Mouse (Mus musculus) stomach, postnatal 0 days (tissue): ENCODE results near the gene Trim44. TPM values are rescaled to one million over a fixed set of nuclear protein-coding genes. Genes with fewer than 3 reads are reported as not detected.

Source experiments
- ATAC-seq: fragments of 200-750 bp; cut with Nextera tagmentation; 2 replicates; pipeline ENCODE4 v1.8.0; 2017; ENCODE audit not compliant: low FRiP score, low TSS enrichment
- DNase-seq: peaks from one replicate; pipeline ENCODE4 v3.0.0-alpha.2; 2016; ENCODE audit warnings: low spot score
- H3K27ac ChIP-seq: fragments of 300-500 bp; sonication (generic); replicated peaks from 2 replicates; pipeline ENCODE4 v1.5.1; 2014; ENCODE audit warnings: mild to moderate bottlenecking, control low read depth
- H3K27me3 ChIP-seq: fragments of 300-500 bp; sonication (generic); 2 replicates; pipeline ENCODE4 v1.6.1; 2014; ENCODE audit warnings: low read length; ENCODE audit not compliant: control insufficient read depth, insufficient read depth
- H3K36me3 ChIP-seq: fragments of 300-500 bp; sonication (generic); 2 replicates; pipeline ENCODE4 v1.6.1; 2014; ENCODE audit warnings: low read length, mixed read lengths; ENCODE audit not compliant: control insufficient read depth, insufficient read depth
- H3K4me1 ChIP-seq: fragments of 300-500 bp; sonication (generic); replicated peaks from 2 replicates; pipeline ENCODE4 v1.6.1; 2014; ENCODE audit warnings: antibody characterized with exemption; ENCODE audit not compliant: control insufficient read depth, insufficient read depth
- H3K4me2 ChIP-seq: fragments of 300-500 bp; sonication (generic); replicated peaks from 2 replicates; pipeline ENCODE4 v1.6.1; 2014; ENCODE audit warnings: low read depth, mild to moderate bottlenecking, control low read depth, moderate library complexity
- H3K4me3 ChIP-seq: fragments of 300-500 bp; sonication (generic); 2 replicates; pipeline ENCODE4 v1.5.1; 2014; ENCODE audit warnings: low read depth, low read length, control low read depth
- H3K9ac ChIP-seq: fragments of 300-500 bp; sonication (generic); 2 replicates; pipeline ENCODE4 v1.6.1; 2014; ENCODE audit warnings: mild to moderate bottlenecking, low read length, control low read depth, mixed read lengths
- H3K9me3 ChIP-seq: fragments of 300-500 bp; sonication (generic); 2 replicates; pipeline ENCODE4 v1.6.1; 2016; ENCODE audit warnings: low read length; ENCODE audit not compliant: control insufficient read depth
- CTCF ChIP-seq: IDR thresholded peaks from 2 replicates; pipeline ENCODE4 v1.5.1; 2016; ENCODE audit warnings: antibody characterized with exemption, low read depth, mild to moderate bottlenecking, moderate library complexity
- EP300 ChIP-seq: optimal IDR thresholded peaks from 2 replicates; pipeline ENCODE3; 2016; ENCODE audit warnings: antibody characterized with exemption
- WGBS: fragments of 180-500 bp; shearing (Covaris S2); extraction: QIAGEN DNeasy Blood & Tissue Kit; methylation state at CpG from one replicate; pipeline ENCODE4 v1.1.7; 2014; 5-methylcytosine and 5-hydroxymethylcytosine counted together
- polyA plus RNA-seq: library from polyadenylated mRNA; unstranded; fragments of >200 nt; fragmentation: Nextera tagmentation; extraction: Ambion mirVana; gene quantifications from 2 replicates; pipeline ENCODE4 v1.2.1, GENCODE M21; 2015

Trim44 gene
- polyA plus RNA-seq, 1 experiment from 2014 or later: 10.1 TPM

DNA sequence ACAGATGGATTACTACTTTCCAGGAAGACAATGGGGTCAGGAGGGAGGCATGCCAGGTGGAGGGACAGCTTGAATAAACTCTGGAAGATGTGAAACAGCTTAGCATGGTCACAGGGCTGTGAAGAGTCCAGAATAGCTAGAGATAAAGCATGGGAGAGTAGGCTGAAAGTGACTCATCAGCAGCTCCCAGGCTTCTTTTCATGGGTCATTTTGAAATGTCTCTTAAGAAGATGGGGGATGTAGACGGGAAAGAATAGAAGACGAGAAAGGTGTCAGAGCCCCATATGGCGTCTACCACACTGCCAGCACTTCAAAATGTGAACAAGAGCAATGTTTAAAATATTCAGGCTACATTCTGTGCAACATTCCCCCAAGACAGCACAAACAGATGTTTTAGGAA is 91.1 kb downstream of the Trim44 start:
- TF ChIP-seq EP300 (no peak), CTCF (no peak)
- H3K9me3 ChIP-seq: no peaks in the 10 kb centered on the region
- no peaks in the 10 kb centered on the region for H3K36me3 ChIP-seq
- DNase-seq (no peak), ATAC-seq (no peak)
- 71% methylated on average over 3 of the region's 3 CpGs for whole genome bisulfite sequencing
- no peak overlapping the region for H3K9ac ChIP-seq
- H3K27ac ChIP-seq: no peak overlapping the region
- no peaks in the 10 kb centered on the region for H3K4me1 ChIP-seq
- no peaks in the 10 kb centered on the region for H3K27me3 ChIP-seq
- no peak overlapping the region for H3K4me2 ChIP-seq
- no peak overlapping the region for H3K4me3 ChIP-seq

DNA sequence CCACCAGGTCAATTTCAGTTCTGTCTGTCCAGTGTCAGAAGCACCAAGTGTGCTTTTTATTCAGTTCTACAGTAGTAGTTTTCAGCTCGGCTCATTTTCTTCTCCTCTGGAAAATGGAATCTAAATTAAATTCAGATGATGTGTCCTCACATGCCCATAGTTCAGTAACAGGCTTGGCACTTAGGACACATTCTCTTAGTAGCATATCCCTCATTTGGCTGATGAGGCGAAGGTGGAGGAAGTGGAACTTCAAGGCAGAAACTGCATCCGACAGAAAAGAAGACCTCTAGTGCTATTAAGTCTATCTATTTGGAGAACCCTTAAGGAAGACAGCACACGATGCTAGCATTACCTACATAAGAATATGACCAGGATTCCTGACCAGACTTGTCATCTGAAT is 92.5 kb downstream of the Trim44 start:
- no peak overlapping the region for H3K9ac ChIP-seq
- H3K9me3 ChIP-seq: no peaks in the 10 kb centered on the region
- H3K27ac ChIP-seq: no peak overlapping the region
- H3K4me1 ChIP-seq: no peaks in the 10 kb centered on the region
- no peak for TF ChIP-seq CTCF
- no peak for TF ChIP-seq EP300
- WGBS: 73% methylated on average over 4 of the region's 4 CpGs
- ATAC-seq (no peak), DNase-seq (no peak)
- H3K27me3 ChIP-seq: no peaks in the 10 kb centered on the region
- no peak overlapping the region for H3K4me3 ChIP-seq
- H3K36me3 ChIP-seq: no peaks in the 10 kb centered on the region
- no peak overlapping the region for H3K4me2 ChIP-seq

DNA sequence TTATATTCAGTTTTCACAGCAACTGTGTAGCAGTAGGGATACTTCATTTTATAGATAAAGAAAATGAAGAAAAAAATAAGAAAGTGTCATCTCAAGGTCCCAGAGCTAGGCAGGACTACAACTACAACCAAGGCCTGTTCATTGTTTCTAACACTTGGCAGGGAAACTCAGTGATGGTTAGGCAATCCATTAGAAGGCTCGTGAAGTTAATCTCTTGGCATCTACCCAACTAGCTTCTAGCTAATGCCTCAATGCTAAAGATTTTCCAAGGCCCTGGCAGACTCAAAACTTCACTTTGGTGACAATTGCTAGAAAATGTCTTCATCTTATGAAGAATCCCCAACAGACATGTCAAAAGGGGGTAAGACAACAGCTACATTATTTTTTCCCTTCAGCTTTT is 93.0 kb downstream of the Trim44 start:
- no peaks in the 10 kb centered on the region for H3K4me1 ChIP-seq
- no peaks in the 10 kb centered on the region for H3K9me3 ChIP-seq
- no peak overlapping the region for H3K4me3 ChIP-seq
- DNase-seq (no peak), ATAC-seq (no peak)
- H3K9ac ChIP-seq: no peak overlapping the region
- no peaks in the 10 kb centered on the region for H3K27me3 ChIP-seq
- no peak overlapping the region for H3K4me2 ChIP-seq
- no peak overlapping the region for H3K27ac ChIP-seq
- TF ChIP-seq CTCF (no peak), EP300 (no peak)
- H3K36me3 ChIP-seq: no peaks in the 10 kb centered on the region
- WGBS: 0% methylated on average over 1 of the region's 1 CpGs

DNA sequence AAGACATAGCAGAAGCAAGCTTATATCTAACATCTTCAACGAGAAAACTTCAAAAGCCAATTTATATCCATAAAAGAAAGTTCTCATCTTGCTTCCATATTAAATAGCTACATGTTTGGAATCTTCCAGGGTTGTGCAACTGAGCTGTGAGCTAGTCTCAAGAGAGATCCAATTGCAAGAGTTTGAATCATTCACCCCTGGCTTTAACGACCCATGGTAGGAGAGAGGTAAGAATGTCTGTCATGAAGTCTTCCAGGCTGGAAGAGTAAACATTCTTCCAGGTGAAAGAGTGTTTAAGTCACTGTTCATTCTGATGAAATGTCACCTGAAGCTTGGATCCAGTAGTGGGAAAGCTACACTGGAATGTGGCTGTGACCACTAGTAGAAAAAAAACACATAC is 93.6 kb downstream of the Trim44 start:
- H3K36me3 ChIP-seq: no peaks in the 10 kb centered on the region
- H3K27me3 ChIP-seq: no peaks in the 10 kb centered on the region
- TF ChIP-seq EP300: no peak
- no peak for TF ChIP-seq CTCF
- 64% methylated on average over 2 of the region's 2 CpGs for WGBS
- H3K9me3 ChIP-seq: no peaks in the 10 kb centered on the region
- H3K4me3 ChIP-seq: no peak overlapping the region
- H3K4me1 ChIP-seq: no peaks in the 10 kb centered on the region
- ATAC-seq (no peak), DNase-seq (no peak)
- no peak overlapping the region for H3K9ac ChIP-seq
- H3K27ac ChIP-seq: no peak overlapping the region
- H3K4me2 ChIP-seq: no peak overlapping the region

DNA sequence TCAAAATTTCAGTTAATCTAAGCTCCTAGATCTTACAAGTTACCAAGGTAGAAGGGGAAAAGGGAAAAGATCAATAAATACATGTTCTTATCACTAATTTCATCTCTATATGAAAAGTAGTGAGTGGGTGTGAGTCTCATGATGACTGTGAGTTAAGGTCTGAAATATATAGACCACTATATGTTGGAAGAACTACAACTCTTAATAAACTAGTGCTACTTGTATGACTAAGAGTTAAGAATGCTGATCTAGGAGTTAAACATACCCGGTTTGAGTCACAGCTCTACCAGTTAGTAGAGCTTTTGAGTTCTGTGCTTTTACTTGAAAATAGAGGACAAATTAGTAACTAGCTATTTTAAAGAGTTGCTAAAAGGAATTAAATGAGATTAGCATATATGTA is 94.7 kb downstream of the Trim44 start:
- Histone ChIP-seq H3K27me3 (no peaks in the 10 kb centered on the region), H3K4me2 (no peak overlapping the region), H3K9ac (no peak overlapping the region), H3K4me1 (no peaks in the 10 kb centered on the region), H3K9me3 (no peaks in the 10 kb centered on the region), H3K36me3 (no peaks in the 10 kb centered on the region), H3K27ac (no peak overlapping the region), H3K4me3 (no peak overlapping the region)
- ATAC-seq: no peak
- WGBS: 88% methylated on average over 1 of the region's 1 CpGs
- TF ChIP-seq EP300 (no peak), CTCF (no peak)
- DNase-seq: no peak

DNA sequence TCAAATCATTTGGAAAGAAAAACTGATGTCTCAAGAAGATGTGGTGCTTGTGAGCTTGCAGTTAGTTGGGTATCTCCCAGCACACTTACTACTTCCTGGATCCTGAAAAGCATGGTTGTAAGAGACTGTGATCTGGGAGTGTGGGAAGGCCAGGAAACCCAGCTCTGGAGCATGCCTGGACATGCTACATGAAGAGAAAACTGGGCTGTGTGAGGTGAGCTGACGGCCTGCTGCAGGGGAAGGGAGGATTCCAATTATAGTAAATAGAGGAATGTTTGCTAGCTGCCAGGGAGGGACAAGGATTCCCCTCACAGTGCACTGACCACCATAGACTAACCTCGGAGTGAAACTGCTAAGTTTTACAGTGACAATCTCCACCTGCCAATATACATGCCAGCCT is 104.4 kb downstream of the Trim44 start:
- DNase-seq (no peak), ATAC-seq (no peak)
- TF ChIP-seq EP300 (no peak), CTCF (no peak)
- H3K27me3 ChIP-seq: no peaks in the 10 kb centered on the region
- 0 out of 2 replicates have a peak, but pooled peaks cover 4% of the 10 kb centered on the region for H3K36me3 ChIP-seq
- no peak overlapping the region for H3K4me3 ChIP-seq
- no peak overlapping the region for H3K27ac ChIP-seq
- H3K9me3 ChIP-seq: no peaks in the 10 kb centered on the region
- H3K4me2 ChIP-seq: no peak overlapping the region
- WGBS: 36% methylated on average over 2 of the region's 2 CpGs
- H3K9ac ChIP-seq: no peak overlapping the region
- H3K4me1 ChIP-seq: no peaks in the 10 kb centered on the region
